Mouse (Mus musculus) E14TG2a.4 (cell line): Measurements from ENCODE around the gene Mettl15.
A peak's percentile ranks its signal among the peaks of the same experiment; 100 is the strongest.

Source experiments
- H3K27me3 ChIP-seq: 2 replicates; pipeline ENCODE4 v1.6.1; 2014; ENCODE audit warnings: low read length, control low read depth; ENCODE audit not compliant: insufficient read depth
- H3K36me3 ChIP-seq: 2 replicates; pipeline ENCODE4 v1.6.1; 2014; ENCODE audit warnings: low read length, control low read depth; ENCODE audit not compliant: insufficient read depth
- H3K4me1 ChIP-seq: replicated peaks from 2 replicates; pipeline ENCODE4 v1.6.1; 2014; ENCODE audit warnings: low read depth, low read length, control low read depth
- H3K4me3 ChIP-seq: replicated peaks from 2 replicates; pipeline ENCODE4 v1.5.1; 2014; ENCODE audit warnings: mild to moderate bottlenecking, low read length
- H3K9me3 ChIP-seq: 2 replicates; pipeline ENCODE4 v1.6.1; 2014; ENCODE audit warnings: low read length, control low read depth
- CTCF ChIP-seq: conservative IDR thresholded peaks from 2 replicates; pipeline ENCODE4 v1.5.1; 2014; ENCODE audit warnings: low read length
- NANOG ChIP-seq: IDR thresholded peaks from 2 replicates; pipeline ENCODE4 v1.6.1; 2014; ENCODE audit warnings: borderline replicate concordance, low read length, mixed read lengths
- POU5F1 ChIP-seq: IDR thresholded peaks from 2 replicates; pipeline ENCODE4 v1.6.1; 2014; ENCODE audit warnings: low read length, borderline replicate concordance

The Mettl15 gene

DNA sequence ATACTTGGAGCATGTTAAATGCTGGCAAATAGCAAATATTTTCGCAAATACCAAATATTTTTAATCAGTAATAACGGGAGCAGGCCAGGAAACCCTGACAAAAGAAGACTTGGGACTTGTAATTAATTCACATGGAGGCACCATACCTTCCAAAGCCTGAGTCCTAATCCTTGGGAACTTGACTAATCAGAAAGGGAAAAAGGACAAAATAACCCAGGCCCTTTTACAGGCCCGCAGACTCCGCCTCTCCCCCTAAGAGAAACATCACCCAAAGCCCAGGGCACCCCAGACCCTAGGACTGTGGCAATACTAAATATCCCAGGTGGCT is 312 bp downstream of the Mettl15 start:
- TF ChIP-seq POU5F1 (no peak), CTCF (no peak), NANOG (no peak)
- Histone ChIP-seq H3K4me3 (peak overlapping the region; percentile 87), H3K4me1 (peaks cover 45% of the 10 kb centered on the region), H3K36me3 (peaks cover 5% of the 10 kb centered on the region; the same call in 1 of the 2 replicates), H3K27me3 (no peaks in the 10 kb centered on the region), H3K9me3 (no peaks in the 10 kb centered on the region)

DNA sequence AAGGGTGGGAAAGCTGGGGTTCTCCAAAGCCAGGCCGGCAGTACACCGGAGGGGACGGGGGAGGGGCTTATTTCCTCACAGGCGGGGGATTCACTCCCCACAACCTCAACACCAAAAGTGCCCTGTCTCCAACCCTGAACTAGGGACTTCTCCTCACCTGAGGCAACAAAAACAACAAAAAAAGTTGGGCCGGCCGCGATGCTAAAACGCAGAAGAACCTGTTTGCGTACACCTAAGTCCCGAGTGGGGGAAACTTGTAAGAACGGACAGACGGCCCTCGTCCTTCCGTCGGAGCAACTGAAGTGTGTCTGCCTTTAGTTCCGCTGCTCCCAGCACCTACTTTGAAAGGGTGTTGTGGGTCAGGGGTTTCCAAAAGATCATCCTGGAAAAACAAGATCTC is 2.5 kb downstream of the Mettl15 start:
- TF ChIP-seq POU5F1 = no peak
- Histone ChIP-seq H3K9me3 (no peaks in the 10 kb centered on the region), H3K4me3 (peak overlapping the region; percentile 83), H3K36me3 (no peaks in the 10 kb centered on the region; the same call in 1 of the 2 replicates), H3K27me3 (no peaks in the 10 kb centered on the region), H3K4me1 (peaks cover 27% of the 10 kb centered on the region)

DNA sequence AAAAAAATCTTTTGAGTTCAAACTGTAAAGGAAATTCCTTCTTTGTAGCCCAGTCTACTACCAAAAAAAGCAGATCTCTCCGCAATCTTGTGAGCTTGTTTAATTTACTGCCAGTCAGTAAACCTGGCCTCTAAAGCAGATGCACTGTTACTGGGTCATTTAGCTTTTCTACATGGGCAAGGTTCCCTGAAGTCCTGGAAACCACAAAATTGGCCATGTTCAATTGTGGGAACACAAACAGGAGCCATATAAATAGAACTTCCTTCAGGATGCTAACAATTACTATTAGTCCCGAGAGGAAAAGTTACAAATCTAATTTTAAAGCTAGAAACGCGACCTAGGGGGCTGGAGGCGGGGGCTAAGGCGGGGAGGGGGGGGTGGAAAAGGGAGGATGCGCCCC is 3.0 kb downstream of the Mettl15 start:
- TF ChIP-seq CTCF (no peak), NANOG (no peak), POU5F1 (no peak)
- Histone ChIP-seq H3K9me3 (no peaks in the 10 kb centered on the region), H3K27me3 (no peaks in the 10 kb centered on the region), H3K4me3 (peak overlapping the region; percentile 83), H3K36me3 (no peaks in the 10 kb centered on the region; the same call in 1 of the 2 replicates), H3K4me1 (peaks cover 23% of the 10 kb centered on the region)

DNA sequence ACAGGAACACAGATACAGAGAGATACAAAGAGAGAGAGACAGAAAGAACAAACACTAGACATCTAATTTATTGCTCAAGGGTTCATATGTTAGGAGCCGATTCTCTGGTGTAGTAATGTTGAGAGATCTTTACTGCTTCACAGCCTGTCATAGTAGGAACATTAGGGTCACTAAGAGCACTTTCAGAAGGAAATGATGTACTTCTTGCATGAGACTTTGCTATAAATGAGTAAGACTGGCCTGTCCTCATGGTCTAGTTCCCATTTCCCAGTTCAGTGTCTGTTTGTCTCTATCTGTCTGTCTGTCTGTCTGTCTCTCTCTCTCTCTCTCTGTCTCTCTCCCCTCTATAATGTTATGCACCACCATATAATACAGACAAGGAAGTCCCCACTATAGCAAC is 7.5 kb downstream of the Mettl15 start:
- TF ChIP-seq POU5F1 (no peak), CTCF (no peak), NANOG (no peak)
- H3K9me3 ChIP-seq = no peaks in the 10 kb centered on the region
- no peaks in the 10 kb centered on the region for H3K36me3 ChIP-seq
- no peaks in the 10 kb centered on the region for H3K27me3 ChIP-seq
- H3K4me3 ChIP-seq = no peak overlapping the region
- peaks cover 3% of the 10 kb centered on the region; the same call in 1 of the 2 replicates for H3K4me1 ChIP-seq

DNA sequence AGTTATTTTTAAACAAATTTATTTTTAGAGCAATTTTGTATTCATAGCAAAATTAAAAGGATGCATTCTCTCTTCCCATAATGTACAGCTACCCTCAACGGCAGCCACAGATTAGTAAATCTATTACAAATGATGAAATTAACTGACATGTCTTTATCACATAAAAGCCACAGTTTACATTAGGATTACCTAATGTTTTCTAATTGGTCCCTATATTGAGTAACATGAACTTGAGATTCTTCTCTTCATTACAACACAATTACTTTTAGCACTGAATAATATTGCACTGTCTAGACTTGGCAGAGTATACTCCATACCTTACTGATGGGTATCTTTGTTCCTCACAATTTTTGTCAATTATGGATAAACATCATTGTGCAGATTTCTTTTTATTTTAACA is 17.8 kb downstream of the Mettl15 start:
- H3K9me3 ChIP-seq = no peaks in the 10 kb centered on the region
- H3K36me3 ChIP-seq = no peaks in the 10 kb centered on the region
- no peaks in the 10 kb centered on the region for H3K4me1 ChIP-seq
- TF ChIP-seq NANOG (no peak), POU5F1 (no peak), CTCF (no peak)
- no peak overlapping the region for H3K4me3 ChIP-seq
- no peaks in the 10 kb centered on the region for H3K27me3 ChIP-seq

DNA sequence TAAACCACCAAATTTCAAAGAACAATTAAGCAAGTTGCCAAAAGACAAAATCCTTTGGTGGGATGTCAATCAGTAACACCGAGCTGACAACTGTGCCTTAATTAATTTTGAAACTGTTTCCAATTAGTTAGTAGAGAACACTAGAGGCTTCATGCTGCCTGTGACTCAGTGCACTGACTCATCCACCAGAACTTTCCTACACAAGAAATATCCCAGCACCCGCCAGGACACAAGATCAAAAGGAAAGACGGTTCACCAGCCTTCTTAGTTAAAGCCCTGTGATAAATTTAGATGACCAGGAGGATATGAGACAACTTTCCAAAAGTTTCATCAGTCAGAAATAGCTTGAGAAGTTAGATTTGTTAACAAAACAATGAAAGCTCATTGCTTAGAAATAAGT is 38.6 kb downstream of the Mettl15 start:
- Histone ChIP-seq H3K36me3 (no peaks in the 10 kb centered on the region), H3K9me3 (no peaks in the 10 kb centered on the region), H3K4me1 (no peaks in the 10 kb centered on the region), H3K4me3 (no peak overlapping the region), H3K27me3 (no peaks in the 10 kb centered on the region)
- TF ChIP-seq POU5F1 (no peak), CTCF (no peak), NANOG (no peak)

DNA sequence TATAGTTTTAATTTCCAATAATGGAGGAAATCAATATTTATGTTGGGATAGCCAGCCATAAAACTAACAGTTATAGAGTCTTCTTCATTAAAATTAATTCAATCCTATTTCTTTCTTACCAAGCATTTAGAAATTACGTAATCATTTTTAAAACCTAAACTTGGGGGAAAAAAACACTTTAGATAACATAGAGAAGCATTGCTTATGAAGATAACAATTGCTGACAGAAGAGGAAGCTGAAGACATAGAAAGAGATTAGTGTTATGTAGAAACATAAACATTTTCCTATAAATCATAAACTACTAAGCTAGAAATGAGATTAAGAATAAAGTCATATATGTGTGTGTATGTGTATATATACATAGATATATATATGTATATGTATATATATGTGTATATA is 44.8 kb downstream of the Mettl15 start:
- no peak for TF ChIP-seq CTCF
- TF ChIP-seq NANOG = no peak
- TF ChIP-seq POU5F1 = no peak
- Histone ChIP-seq H3K9me3 (no peaks in the 10 kb centered on the region), H3K4me3 (no peak overlapping the region), H3K36me3 (no peaks in the 10 kb centered on the region), H3K27me3 (no peaks in the 10 kb centered on the region), H3K4me1 (no peaks in the 10 kb centered on the region)

DNA sequence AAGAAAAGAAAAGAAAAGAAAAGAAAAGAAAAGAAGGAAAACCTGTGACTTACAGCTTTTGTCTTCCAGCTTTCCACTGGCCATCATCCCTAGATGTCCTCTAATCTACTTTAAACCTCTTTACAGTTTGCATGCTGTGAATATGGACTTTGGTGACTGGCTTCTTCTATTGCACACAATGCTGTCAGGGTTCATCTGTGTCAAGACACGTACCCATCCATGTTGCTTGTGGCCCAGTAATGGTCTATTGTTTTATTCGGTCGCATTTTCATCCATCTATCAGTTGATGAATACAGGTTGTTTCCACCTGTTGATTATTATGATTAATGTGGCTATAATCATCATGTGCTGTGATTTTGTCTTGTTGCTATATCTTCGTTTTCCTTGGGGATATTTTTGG is 46.7 kb downstream of the Mettl15 start:
- TF ChIP-seq POU5F1 (no peak), CTCF (no peak), NANOG (no peak)
- Histone ChIP-seq H3K27me3 (no peaks in the 10 kb centered on the region), H3K9me3 (no peaks in the 10 kb centered on the region), H3K4me3 (no peak overlapping the region), H3K36me3 (no peaks in the 10 kb centered on the region), H3K4me1 (no peaks in the 10 kb centered on the region)

DNA sequence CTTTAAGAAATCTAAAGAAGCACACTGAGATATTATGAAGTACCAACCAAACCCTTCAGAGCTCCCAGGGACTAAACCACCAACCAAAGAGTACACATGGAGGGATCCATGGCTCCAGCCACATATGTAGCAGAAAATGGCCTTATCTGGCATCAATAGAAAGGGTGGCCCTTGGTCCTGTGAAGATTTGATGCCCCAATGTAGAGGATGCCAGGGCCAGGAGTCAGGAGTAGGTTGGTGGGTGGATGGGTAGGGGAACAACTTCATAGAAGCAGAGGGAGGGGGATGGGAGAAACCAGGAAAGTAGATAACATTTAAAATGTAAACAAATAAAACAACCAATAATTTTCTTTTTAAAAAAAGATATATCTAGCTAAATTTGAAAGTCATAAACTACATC is 50.1 kb downstream of the Mettl15 start:
- TF ChIP-seq NANOG (no peak), POU5F1 (no peak), CTCF (no peak)
- no peaks in the 10 kb centered on the region for H3K4me1 ChIP-seq

More for the DNA sequence above, 50.1 kb downstream of the Mettl15 start:
- Histone ChIP-seq H3K9me3 (no peaks in the 10 kb centered on the region), H3K36me3 (no peaks in the 10 kb centered on the region), H3K4me3 (no peak overlapping the region), H3K27me3 (no peaks in the 10 kb centered on the region)
